Mouse (Mus musculus) layer of hippocampus, postnatal 36 days (tissue): ENCODE measurements at regions not wholly inside any gene's neighbourhood (a gene's known extent, or its start where the extent isn't known, plus 50 kb on each side); places are given as distances from the start of the nearest gene placed in this dataset.
"Not testable (repeated sequence)": the region's sequence is repeated elsewhere in the genome, so short reads cannot be mapped to it uniquely, and the experiment has no call there.

ENCODE experiments used
- DNase-seq, 2 experiments: peaks; one replicate each; pipeline ENCODE4 v3.0.0; 2022

- DNase-seq = no peak
Measured at GRCm38 (mm10) chr2:44513080-44513724, 414.3 kb downstream of the Gtdc1 start.

GRCm38 (mm10) chr2:44512334-44512733, 415.1 kb downstream of the Gtdc1 start:
- DNase-seq = peak; percentile 48 to 65

- no peak for DNase-seq
Measured at GRCm38 (mm10) chr2:44509101-44509500, 418.4 kb downstream of the Gtdc1 start.

GRCm38 (mm10) chr2:44504273-44504672, 423.2 kb downstream of the Gtdc1 start:
- DNase-seq = no peak

- DNase-seq = not testable (repeated sequence)
Measured at GRCm38 (mm10) chr2:44490806-44491205, 436.7 kb downstream of the Gtdc1 start.

- no peak for DNase-seq
Measured at GRCm38 (mm10) chr2:44490230-44490629, 437.2 kb downstream of the Gtdc1 start.

GRCm38 (mm10) chr2:44485880-44486279, 441.6 kb downstream of the Gtdc1 start:
- no peak for DNase-seq

GRCm38 (mm10) chr2:44479746-44480145, 447.7 kb downstream of the Gtdc1 start:
- no peak for DNase-seq

- no peak for DNase-seq
Measured at GRCm38 (mm10) chr2:44475456-44475855, 452.0 kb downstream of the Gtdc1 start.

- no peak for DNase-seq
Measured at GRCm38 (mm10) chr2:44474653-44475052, 452.8 kb downstream of the Gtdc1 start.

- no peak for DNase-seq
Measured at GRCm38 (mm10) chr2:44471381-44471780, 456.1 kb downstream of the Gtdc1 start.

- no peak for DNase-seq
Measured at GRCm38 (mm10) chr2:44470953-44471352, 456.5 kb downstream of the Gtdc1 start.

GRCm38 (mm10) chr2:44464631-44465030, 462.8 kb downstream of the Gtdc1 start:
- DNase-seq = no peak

- DNase-seq = no peak
Measured at GRCm38 (mm10) chr2:44462619-44463329, 464.7 kb downstream of the Gtdc1 start.

- DNase-seq = peak; percentile 21 to 34
Measured at GRCm38 (mm10) chr2:44461289-44462250, 465.9 kb downstream of the Gtdc1 start.

- DNase-seq = no peak
Measured at GRCm38 (mm10) chr2:44449471-44449870, 478.0 kb downstream of the Gtdc1 start.
